Mouse (Mus musculus) small intestine, adult 2 months (tissue): ENCODE data around the gene Dido1.

ENCODE experiments used
- CTCF ChIP-seq: fragments of 200-500 bp; IDR thresholded peaks from 2 replicates; pipeline ENCODE4 v1.5.1; 2012; ENCODE audit warnings: low read depth, mild to moderate bottlenecking, control low read depth, inconsistent platforms, low read length, moderate library complexity, mixed read lengths; ENCODE audit not compliant: insufficient replicate concordance, insufficient read length; ENCODE audit errors: extremely low read depth
- POLR2A ChIP-seq: fragments of 200-500 bp; IDR thresholded peaks from 2 replicates; pipeline ENCODE4 v1.6.1; 2012; ENCODE audit warnings: low read depth, mild to moderate bottlenecking, control low read depth, inconsistent platforms, low read length, moderate library complexity

- TF ChIP-seq CTCF (no peak), POLR2A (no peak)
These were observed 31.6 kb upstream of the Dido1 start for GRCm38 (mm10) chr2:180741421-180741820.
